Mouse (Mus musculus) adrenal gland, adult 8-10 months (tissue): ENCODE measurements at regions not wholly inside any gene's neighbourhood (a gene's known extent, or its start where the extent isn't known, plus 50 kb on each side); places are given as distances from the start of the nearest gene placed in this dataset.

Experiments used
- DNase-seq: peaks from one replicate; pipeline ENCODE4 v3.0.0; 2022

DNA sequence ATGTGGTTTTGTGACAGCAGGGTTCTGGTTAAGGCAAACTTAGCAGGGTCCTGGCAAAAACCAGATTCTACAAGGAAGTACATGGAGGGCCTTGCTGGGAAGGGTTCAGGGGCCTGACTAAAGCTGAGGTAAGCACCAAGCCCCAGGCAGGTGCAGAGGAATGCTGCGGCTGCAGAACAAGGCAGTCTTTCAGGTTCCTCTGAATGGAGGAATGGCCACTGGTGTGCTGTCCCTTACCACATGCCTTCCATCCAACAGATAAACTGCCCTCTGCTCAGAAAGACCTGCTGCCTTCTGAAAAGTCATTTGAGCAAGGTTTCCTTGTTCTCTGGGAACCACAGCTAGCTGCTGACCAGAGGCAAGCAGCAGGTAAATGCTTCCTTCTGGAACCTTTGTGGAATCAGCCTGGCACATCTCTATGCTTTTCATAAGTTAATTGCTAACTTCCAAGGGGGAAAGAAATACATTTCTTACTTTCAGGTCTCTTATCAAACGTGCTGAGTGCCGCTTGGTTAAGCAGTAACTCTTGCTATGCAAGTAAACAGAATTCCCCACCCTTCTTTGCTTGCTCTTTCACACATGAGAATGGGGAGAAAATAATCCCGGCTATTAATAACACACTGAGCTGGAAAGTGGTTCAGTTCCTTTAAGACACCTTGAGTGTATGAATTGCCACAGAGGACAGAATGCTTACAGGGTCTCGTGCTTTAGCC is 105.5 kb downstream of the Fgf9 start:
- DNase-seq = no peak

DNA sequence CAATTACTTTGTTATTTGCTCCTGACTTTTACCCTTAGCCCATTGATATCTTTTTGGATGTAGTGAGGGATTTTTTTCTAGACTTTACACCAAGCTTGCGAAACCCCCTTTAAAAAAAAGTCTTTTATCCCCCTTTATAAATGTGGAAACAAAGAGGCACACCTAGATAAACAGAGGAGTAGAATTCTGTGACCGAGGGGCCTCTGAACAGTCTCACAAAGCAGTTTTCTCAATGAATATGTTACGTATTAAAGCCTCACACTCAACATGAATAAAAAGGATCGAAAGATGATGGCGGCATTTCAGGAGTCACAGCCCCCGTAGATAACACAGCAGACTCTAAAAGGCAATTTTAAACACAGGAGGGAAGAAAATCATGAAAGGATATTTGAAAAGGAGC is 104.2 kb downstream of the Fgf9 start:
- no peak for DNase-seq

- DNase-seq = no peak
Measured at GRCm38 (mm10) chr14:58168920-58169319, 98.6 kb downstream of the Fgf9 start.
